Mouse (Mus musculus): ENCODE data around the gene Ppib. TPM values are rescaled to one million over a fixed set of nuclear protein-coding genes. Genes with fewer than 3 reads are reported as not detected.

Ppib gene
- total and polyA plus RNA-seq, 3 experiments, result 268 to 550 (median 477) TPM

GRCm38 (mm10) chr9:66051493-66051892, 8.5 kb upstream of the Ppib start:
- Histone ChIP-seq H3K27ac (ENCODE audit: insufficient read depth, low read depth) (no peak overlapping the region), H3K4me3 (replicated peaks in 1 of 3; ENCODE audit: low read depth in 2 of 3, low read length in 2 of 3, poor library complexity in 1 of 3) (no peak overlapping the region), H3K9me3 (replicated peaks; ENCODE audit: low read length) (peaks cover 5% of the 10 kb centered on the region), H3K4me1 (ENCODE audit: control insufficient read depth in 1 of 2, insufficient read depth in 2 of 2) (no peaks in the 10 kb centered on the region), H3K27me3 (replicated peaks) (no peaks in the 10 kb centered on the region), H3K4me2 (ENCODE audit: insufficient read depth, low read depth, poor library complexity, severe bottlenecking) (no peak overlapping the region), H3K79me2 (replicated peaks; ENCODE audit: control insufficient read depth, extremely low read depth, insufficient read depth, poor library complexity, severe bottlenecking) (no peaks in the 10 kb centered on the region), H3K36me3 (replicated peaks in 1 of 2; ENCODE audit: control insufficient read depth in 1 of 2, insufficient read depth in 1 of 2, low read length in 1 of 2) (peaks cover 0 to 2% of the 10 kb centered on the region in 2 experiments), H3K9ac (ENCODE audit: insufficient read depth, low read depth) (no peak overlapping the region)
- in situ Hi-C loops (cut with MboI; ENCODE audit: low pct_ligation_motif_present, low pct_unique_long_range_greater_than_20kb, low sequenced_read_pairs), result no loop called here
- TF ChIP-seq MEF2A (IDR thresholded peaks at IDR 0.05; ENCODE audit: borderline replicate concordance, low read depth, low read length) (no peak), SMC3 (IDR thresholded peaks at IDR 0.05; ENCODE audit: low read depth, low read length) (no peak), MYC (IDR thresholded peaks at IDR 0.05; ENCODE audit: low read depth, low read length) (no peak), IRF4 (IDR thresholded peaks at IDR 0.05; ENCODE audit: low read depth, low read length) (no peak), HCFC1 (IDR thresholded peaks at IDR 0.05; ENCODE audit: low read depth, low read length) (no peak), JUN (IDR thresholded peaks at IDR 0.05; ENCODE audit: insufficient read depth, low read depth, low read length) (no peak), BHLHE40 (IDR thresholded peaks at IDR 0.05; ENCODE audit: low read depth, low read length) (no peak), TCF12 (IDR thresholded peaks at IDR 0.05; ENCODE audit: low read depth, low read length) (no peak), ZMIZ1 (IDR thresholded peaks at IDR 0.05; ENCODE audit: low read depth, low read length) (no peak), JUND (conservative IDR thresholded peaks at IDR 0.05; ENCODE audit: low read depth, low read length) (no peak), USF2 (conservative IDR thresholded peaks at IDR 0.05; ENCODE audit: low read depth, low read length) (no peak), RCOR1 (conservative IDR thresholded peaks at IDR 0.05; ENCODE audit: low read depth, low read length) (no peak), NELFE (IDR thresholded peaks at IDR 0.05; ENCODE audit: low read depth, low read length) (no peak), USF1 (IDR thresholded peaks at IDR 0.05; ENCODE audit: low read depth, low read length) (no peak), KAT2A (IDR thresholded peaks at IDR 0.05; ENCODE audit: insufficient replicate concordance, low read length) (no peak)
- dilution Hi-C loops (cut with MboI; ENCODE audit: extremely low pct_ligation_motif_present, extremely low pct_unique_long_range_greater_than_20kb, low sequenced_read_pairs), result no loop called here
- no peak for DNase-seq (ENCODE audit: extremely low read depth)

- Histone ChIP-seq H3K9me3 (replicated peaks; ENCODE audit: low read length) (peaks cover 5% of the 10 kb centered on the region), H3K4me2 (ENCODE audit: insufficient read depth, low read depth, poor library complexity, severe bottlenecking) (no peak overlapping the region), H3K79me2 (replicated peaks; ENCODE audit: control insufficient read depth, extremely low read depth, insufficient read depth, poor library complexity, severe bottlenecking) (no peaks in the 10 kb centered on the region), H3K4me1 (ENCODE audit: control insufficient read depth in 1 of 2, insufficient read depth in 2 of 2) (no peaks in the 10 kb centered on the region), H3K9ac (ENCODE audit: insufficient read depth, low read depth) (no peak overlapping the region), H3K27me3 (replicated peaks) (no peaks in the 10 kb centered on the region), H3K36me3 (replicated peaks in 1 of 2; ENCODE audit: control insufficient read depth in 1 of 2, insufficient read depth in 1 of 2, low read length in 1 of 2) (peaks cover 0 to under 1% of the 10 kb centered on the region in 2 experiments), H3K4me3 (replicated peaks in 1 of 3; ENCODE audit: low read depth in 2 of 3, low read length in 2 of 3, poor library complexity in 1 of 3) (no peak overlapping the region), H3K27ac (ENCODE audit: insufficient read depth, low read depth) (no peak overlapping the region)
- dilution Hi-C loops (cut with MboI; ENCODE audit: extremely low pct_ligation_motif_present, extremely low pct_unique_long_range_greater_than_20kb, low sequenced_read_pairs), result no loop called here
- in situ Hi-C loops (cut with MboI; ENCODE audit: low pct_ligation_motif_present, low pct_unique_long_range_greater_than_20kb, low sequenced_read_pairs), result no loop called here
- TF ChIP-seq MAX (IDR thresholded peaks at IDR 0.05; ENCODE audit: low read length), result no peak
- TF ChIP-seq MAFK (IDR thresholded peaks at IDR 0.05; ENCODE audit: insufficient replicate concordance, low read length), result no peak
- TF ChIP-seq PAX5 (IDR thresholded peaks at IDR 0.05; ENCODE audit: low read length), result no peak
- TF ChIP-seq POLR2A (IDR thresholded peaks at IDR 0.05; ENCODE audit: low read depth, low read length), result no peak
- no peak for TF ChIP-seq CHD1 (IDR thresholded peaks at IDR 0.05; ENCODE audit: low read depth, low read length)
- no peak for TF ChIP-seq EP300 (IDR thresholded peaks at IDR 0.05; ENCODE audit: low read length)
- no peak for TF ChIP-seq USF2 (conservative IDR thresholded peaks at IDR 0.05; ENCODE audit: low read depth, low read length)
- TF ChIP-seq SMC3 (IDR thresholded peaks at IDR 0.05; ENCODE audit: low read depth, low read length), result no peak
- TF ChIP-seq BHLHE40 (IDR thresholded peaks at IDR 0.05; ENCODE audit: low read depth, low read length), result no peak
- TF ChIP-seq ELF1 (IDR thresholded peaks at IDR 0.05; ENCODE audit: low read depth, low read length), result no peak
- no peak for TF ChIP-seq SIN3A (IDR thresholded peaks at IDR 0.05; ENCODE audit: low read length)
- no peak for TF ChIP-seq POLR2AphosphoS2 (IDR thresholded peaks at IDR 0.05; ENCODE audit: low read depth, low read length)
- no peak for TF ChIP-seq E2F4 (IDR thresholded peaks at IDR 0.05; ENCODE audit: insufficient replicate concordance, low read depth, low read length)
- TF ChIP-seq IRF4 (IDR thresholded peaks at IDR 0.05; ENCODE audit: low read depth, low read length), result no peak
- no peak for TF ChIP-seq CTCF (conservative IDR thresholded peaks at IDR 0.05 in 1 of 2, IDR thresholded peaks at IDR 0.05 in 1 of 2; ENCODE audit: low read depth in 2 of 2, low read length in 2 of 2)
- TF ChIP-seq JUND (conservative IDR thresholded peaks at IDR 0.05; ENCODE audit: low read depth, low read length), result no peak
- DNase-seq (ENCODE audit: extremely low read depth), result no peak
Observed at GRCm38 (mm10) chr9:66052731-66053130, 7.3 kb upstream of the Ppib start.
